Mouse (Mus musculus): ENCODE data around the gene Olfm2.
A peak's percentile ranks its signal among the peaks of the same experiment; 100 is the strongest.

Olfm2 gene

GRCm38 (mm10) chr9:20745129-20745966 is 801 bp downstream of the Olfm2 start:
- no peak for DNase-seq

- no peak for DNase-seq
Observed at GRCm38 (mm10) chr9:20743946-20744738, 2.0 kb downstream of the Olfm2 start.

DNA sequence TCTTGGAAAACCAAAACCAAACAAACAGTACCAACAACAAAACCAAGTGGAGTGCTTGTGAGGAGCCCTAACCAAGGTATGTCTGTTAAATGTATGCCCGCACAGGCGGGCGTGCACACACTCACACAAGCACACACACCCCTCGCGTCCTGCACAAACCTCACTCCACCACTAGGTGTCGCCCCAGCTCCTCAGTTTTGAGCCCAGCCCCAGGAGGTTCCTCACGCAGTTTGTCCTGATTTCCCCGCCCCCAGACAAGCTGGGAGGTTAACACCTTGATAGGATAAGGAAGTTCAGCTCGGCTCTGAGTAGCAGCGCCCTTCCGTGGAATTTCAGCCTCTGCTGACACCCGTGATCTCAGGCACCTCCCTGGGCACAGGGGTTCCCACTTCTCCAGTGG is 5.7 kb downstream of the Olfm2 start:
- DNase-seq: peak; percentile 52

DNA sequence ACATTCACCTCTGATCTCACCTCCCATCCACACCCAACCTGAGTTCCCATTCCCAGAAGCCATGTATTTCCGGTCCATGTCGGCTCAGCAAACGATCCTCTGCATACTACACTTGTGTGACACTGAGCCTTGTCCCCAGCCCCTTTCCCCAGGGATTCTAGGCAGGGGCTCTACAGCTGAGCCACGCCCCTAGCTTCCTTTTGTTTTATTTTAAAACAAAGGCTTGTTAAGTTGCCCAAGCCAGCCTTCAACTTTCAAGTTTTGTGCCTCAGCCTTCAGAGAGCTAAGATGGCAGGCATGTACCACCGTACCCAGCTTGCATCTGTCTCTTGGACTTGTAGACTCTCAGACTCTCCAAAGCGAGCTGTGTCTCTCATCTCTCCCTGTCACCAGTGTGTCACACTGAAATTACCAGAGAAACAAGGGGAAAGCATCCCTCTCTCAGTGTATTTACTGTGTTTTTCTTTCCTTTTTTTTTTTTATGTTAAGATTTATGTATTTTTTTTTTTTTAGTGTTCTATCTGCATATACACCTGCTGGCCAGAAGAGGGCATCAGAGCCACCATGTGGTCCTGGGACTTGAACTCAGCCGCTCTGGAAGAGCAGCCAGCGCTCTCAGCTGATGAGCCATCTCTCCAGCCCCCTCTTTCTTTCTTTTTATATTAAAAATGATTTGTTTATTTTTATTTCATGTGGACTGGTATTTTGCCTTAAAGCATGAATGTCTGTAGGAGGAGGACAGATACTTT is 7.7 kb downstream of the Olfm2 start:
- DNase-seq: no peak

- DNase-seq: no peak
Observed at GRCm38 (mm10) chr9:20737227-20737626, 8.9 kb downstream of the Olfm2 start.

GRCm38 (mm10) chr9:20734692-20735091 is 11.5 kb downstream of the Olfm2 start:
- no peak for DNase-seq

DNA sequence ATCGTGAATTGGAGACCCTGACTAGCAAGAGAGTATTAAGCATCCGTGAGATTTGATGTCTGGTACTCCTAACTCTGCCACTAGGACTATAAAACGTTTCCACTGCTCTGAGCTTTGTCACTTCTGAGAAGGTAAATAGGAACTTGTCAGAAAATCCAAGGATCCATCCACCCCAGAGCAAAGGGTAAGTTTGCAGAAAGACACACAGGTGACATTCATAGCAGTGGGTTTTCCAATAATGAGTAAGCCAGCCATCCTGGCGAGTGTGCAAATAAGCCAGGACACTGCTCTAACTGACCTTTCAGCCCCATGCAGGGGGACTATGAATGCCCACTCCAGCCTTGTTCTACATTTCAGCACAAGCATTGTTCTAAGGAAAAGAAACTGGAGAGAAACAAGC is 14.4 kb downstream of the Olfm2 start:
- DNase-seq: no peak

DNA sequence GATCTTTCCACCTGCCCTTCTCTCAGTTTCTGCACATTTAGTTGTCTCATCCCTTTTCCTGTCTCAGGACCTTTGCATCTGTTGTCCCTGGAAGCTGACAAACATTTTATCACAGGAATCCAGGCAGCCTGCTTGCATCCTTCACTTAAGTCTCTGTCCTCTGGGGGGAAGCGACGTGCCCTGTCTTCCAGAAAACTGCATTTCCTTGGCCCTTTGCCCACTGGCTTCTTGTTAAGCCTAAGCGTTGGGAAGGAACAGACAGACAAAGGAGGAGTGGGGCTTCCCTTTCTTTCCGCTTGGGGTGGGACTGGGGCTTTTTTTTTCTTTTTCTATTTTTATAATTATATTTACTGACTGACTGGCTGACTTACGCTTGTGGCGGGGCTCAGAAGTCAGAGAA is 16.7 kb downstream of the Olfm2 start:
- no peak for DNase-seq

GRCm38 (mm10) chr9:20727601-20728113 is 18.5 kb downstream of the Olfm2 start:
- DNase-seq: no peak

- no peak for DNase-seq
Observed at GRCm38 (mm10) chr9:20726859-20727600, 19.1 kb downstream of the Olfm2 start.

GRCm38 (mm10) chr9:20726134-20726858 is 19.9 kb downstream of the Olfm2 start:
- DNase-seq: no peak

DNA sequence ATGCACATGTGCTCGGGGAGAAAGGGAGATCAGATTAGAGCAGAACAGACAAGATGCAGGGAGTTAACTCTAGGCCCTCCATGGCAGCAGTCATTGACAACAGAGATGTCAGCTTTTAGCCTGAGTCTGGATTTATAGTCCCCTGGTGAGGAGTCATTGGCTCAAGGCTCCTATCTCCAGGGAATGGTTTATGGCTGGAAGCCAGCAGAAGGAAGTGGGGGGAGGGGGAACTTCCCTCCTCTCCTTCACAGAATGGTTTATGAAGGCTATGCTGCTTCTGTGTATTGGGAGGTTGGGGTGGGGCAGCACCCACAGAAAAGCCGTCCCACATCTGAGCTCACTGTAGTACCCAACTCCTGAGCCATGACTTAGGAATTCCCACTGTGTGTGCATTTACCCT is 24.6 kb downstream of the Olfm2 start:
- DNase-seq: no peak

DNA sequence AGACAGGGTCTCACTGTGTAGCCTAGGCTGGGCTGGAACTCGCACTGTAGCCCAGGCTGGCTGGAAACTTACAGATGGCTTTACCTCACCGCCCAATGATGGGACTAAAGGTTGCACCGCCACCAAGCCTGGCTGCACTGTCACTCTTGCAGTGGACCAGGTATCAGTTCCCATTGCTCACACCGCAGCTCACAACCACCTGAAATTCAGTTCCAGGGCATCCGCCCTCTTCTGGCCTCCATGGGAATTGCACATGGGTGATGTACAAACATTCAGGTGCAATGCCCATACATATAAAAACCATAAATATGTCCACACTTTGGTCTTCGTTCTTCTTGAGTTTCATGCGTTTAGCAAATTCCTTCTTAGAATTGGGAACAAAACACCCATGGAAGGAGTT is 30.8 kb downstream of the Olfm2 start:
- no peak for DNase-seq

DNA sequence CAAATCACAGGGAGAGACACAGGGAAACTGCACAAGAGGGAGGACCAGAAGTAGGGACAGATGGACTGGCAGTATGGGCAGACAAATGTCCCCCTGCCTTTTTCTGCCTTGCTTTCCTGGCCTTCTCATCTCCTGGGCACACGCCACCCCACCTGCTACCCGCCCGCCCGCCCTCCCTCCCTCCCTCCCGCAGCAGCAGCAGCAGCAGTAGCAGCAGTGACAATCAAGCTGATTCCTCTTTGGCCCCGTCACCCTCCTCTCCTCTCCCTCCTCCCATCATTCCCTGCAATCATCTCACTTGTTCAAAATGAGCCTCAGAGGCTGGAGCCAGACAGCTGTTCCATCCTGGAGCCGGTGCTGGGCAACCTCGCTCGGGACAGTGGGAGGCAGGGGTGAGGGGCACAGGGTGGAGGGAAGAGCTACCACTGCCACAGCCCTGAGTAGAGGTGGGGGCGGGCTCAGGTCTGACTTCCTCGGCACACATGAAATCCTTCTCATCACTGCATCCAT is 32.6 kb downstream of the Olfm2 start:
- no peak for DNase-seq

DNA sequence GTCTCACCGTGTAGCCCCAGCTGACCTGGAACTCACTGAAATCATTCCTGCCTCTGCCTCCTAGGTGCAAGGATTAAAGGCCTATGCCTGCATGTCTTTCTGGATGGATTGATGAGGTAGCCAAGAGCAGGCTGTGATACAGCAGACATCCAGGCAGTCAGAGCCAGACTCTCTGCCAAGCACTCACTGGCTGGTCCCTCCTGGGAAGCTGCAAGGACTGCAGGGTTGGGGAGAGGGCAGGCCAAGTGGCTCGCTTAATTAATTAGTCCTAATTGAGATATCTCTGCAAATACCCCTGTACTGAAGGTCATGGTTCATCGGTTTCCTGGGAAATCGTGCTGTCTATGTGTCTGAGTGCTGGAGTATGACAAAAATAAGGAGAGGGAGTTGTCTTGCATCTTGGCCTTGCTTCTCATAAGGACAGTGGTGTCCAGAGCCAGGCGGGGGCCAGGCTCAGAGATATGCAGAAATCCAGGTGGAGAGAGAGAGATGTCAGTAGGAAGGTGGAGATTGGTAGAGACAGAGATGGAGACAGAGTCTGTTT is 33.1 kb downstream of the Olfm2 start:
- DNase-seq: no peak

DNA sequence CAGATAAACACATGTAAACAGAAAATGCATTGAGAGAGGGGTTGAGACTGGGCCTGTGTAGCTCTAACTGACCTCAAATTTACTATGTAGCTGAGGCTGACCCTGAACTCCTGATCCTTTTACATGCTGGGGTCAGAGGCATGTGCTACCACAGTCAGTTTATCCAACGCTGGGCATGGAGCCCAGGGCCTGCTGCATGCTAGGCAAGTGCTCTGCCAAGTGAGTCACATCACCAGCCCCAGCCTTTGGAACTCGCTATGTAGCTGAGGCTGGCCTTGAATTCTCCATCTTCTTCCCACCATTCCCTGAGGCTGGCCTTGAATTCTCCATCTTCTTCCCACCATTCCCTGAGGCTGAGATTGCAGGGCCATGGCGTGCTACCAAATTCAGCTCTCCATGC is 35.7 kb downstream of the Olfm2 start:
- DNase-seq: no peak

GRCm38 (mm10) chr9:20705981-20706380 is 40.2 kb downstream of the Olfm2 start:
- DNase-seq: no peak

DNA sequence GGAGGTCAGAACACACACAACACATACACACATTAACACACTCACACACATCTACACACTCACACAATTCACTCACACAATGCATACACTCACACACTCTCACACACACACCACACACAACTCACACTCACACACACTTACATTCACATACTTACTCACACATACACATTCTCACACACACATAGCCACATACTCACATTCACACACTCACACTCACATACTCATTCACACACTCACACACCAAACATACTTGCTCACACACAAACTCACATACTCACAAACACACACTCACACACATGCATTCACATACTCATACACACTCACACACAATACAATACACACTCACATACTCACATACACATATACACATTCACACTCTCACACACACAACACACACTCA is 40.7 kb downstream of the Olfm2 start:
- no peak for DNase-seq

- no peak for DNase-seq
Observed at GRCm38 (mm10) chr9:20703832-20704380, 42.2 kb downstream of the Olfm2 start.

GRCm38 (mm10) chr9:20697466-20697865 is 48.7 kb downstream of the Olfm2 start:
- no peak for DNase-seq
